Mouse (Mus musculus): Measurements from ENCODE around the gene Zfp628. TPM values are rescaled to one million over a fixed set of nuclear protein-coding genes. Genes with fewer than 3 reads are reported as not detected.
A peak's percentile ranks its signal among the peaks of the same experiment; 100 is the strongest.
"Not testable (repeated sequence)": the region's sequence is repeated elsewhere in the genome, so short reads cannot be mapped to it uniquely, and the experiment has no call there.

The Zfp628 gene
- polyA plus RNA-seq, 1 experiment from 2014 or later = 1.8 TPM

DNA sequence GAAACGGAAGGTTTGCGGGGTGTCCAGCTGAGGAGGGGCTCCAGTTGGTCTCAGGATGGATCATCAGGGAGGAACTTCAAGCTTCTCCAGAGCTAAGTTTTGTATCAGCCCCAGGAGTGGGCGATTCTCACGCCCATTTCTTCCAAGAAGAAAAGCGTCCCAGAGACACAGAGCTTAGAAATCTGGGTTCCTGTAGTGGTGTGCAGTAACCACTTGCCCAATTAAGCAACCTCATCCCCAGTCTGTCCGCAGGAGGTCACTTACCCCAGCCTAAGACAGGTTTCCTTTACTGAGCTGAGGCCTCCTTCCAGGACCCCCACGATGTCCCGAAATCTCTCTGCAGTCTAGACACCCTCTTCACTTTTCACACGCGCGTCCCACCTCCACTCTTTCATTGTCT lies 37.8 kb upstream of the Zfp628 start:
- H3K27me3 ChIP-seq (ENCODE audit: control insufficient read depth, insufficient read depth, low read length) = no peaks in the 10 kb centered on the region
- ATAC-seq (ENCODE audit: low FRiP score, low TSS enrichment) (0 out of 2 replicates have a peak, but pooled peaks have one; percentile 4), DNase-seq (ENCODE audit: low spot score) (no peak)
- H3K9ac ChIP-seq (ENCODE audit: low read length) = peak overlapping the region; percentile 72
- H3K27ac ChIP-seq (replicated peaks) = peak overlapping the region; percentile 81
- H3K36me3 ChIP-seq (ENCODE audit: control insufficient read depth, insufficient read depth, low read length) = no peaks in the 10 kb centered on the region
- no peak for TF ChIP-seq EP300 (optimal IDR thresholded peaks at IDR 0.05)
- no peak for TF ChIP-seq CTCF (IDR thresholded peaks at IDR 0.05; ENCODE audit: low read depth)
- WGBS = 9% methylated on average over 11 of the region's 11 CpGs
- H3K9me3 ChIP-seq (ENCODE audit: control insufficient read depth, low read length) = no peaks in the 10 kb centered on the region
- peak overlapping the region; percentile 52 for H3K4me3 ChIP-seq (ENCODE audit: low read depth, low read length)
- H3K4me1 ChIP-seq (replicated peaks; ENCODE audit: control insufficient read depth, insufficient read depth) = peaks cover 6% of the 10 kb centered on the region; the same call in 1 of the 2 replicates
- peak overlapping the region; percentile 78 for H3K4me2 ChIP-seq (replicated peaks; ENCODE audit: low read depth)

DNA sequence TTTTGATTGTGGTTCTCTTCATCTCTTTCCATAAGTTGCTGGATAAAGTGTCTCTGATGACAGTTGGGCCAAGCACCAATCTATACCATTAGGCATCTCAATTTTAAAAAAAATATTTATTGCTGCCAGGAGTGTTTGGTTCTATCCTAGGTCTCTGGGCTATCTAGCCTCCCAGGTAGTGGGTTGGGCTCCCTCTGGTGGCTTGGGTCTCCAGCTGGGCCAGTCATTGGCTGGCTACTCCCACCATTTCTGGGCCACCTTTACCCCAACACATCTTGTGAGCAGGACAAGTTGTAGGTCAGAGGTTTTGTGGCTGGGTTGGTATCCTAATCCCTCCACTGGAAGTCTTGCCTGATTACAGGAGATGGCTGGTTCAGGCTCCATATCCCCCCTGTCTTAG lies 36.8 kb upstream of the Zfp628 start:
- peaks cover 6% of the 10 kb centered on the region; the same call in 1 of the 2 replicates for H3K4me1 ChIP-seq (replicated peaks; ENCODE audit: control insufficient read depth, insufficient read depth)
- peak; percentile 51 for TF ChIP-seq CTCF (IDR thresholded peaks at IDR 0.05; ENCODE audit: low read depth)
- no peak for TF ChIP-seq EP300 (optimal IDR thresholded peaks at IDR 0.05)
- H3K36me3 ChIP-seq (ENCODE audit: control insufficient read depth, insufficient read depth, low read length) = no peaks in the 10 kb centered on the region
- no peak overlapping the region for H3K9ac ChIP-seq (ENCODE audit: low read length)
- no peak for DNase-seq (ENCODE audit: low spot score)
- H3K4me2 ChIP-seq (replicated peaks; ENCODE audit: low read depth) = peak overlapping the region; percentile 78; the same call in 1 of the 2 replicates
- no peaks in the 10 kb centered on the region for H3K9me3 ChIP-seq (ENCODE audit: control insufficient read depth, low read length)
- no peaks in the 10 kb centered on the region for H3K27me3 ChIP-seq (ENCODE audit: control insufficient read depth, insufficient read depth, low read length)
- no peak for ATAC-seq (ENCODE audit: low FRiP score, low TSS enrichment)
- H3K27ac ChIP-seq (replicated peaks) = no peak overlapping the region
- no peak overlapping the region for H3K4me3 ChIP-seq (ENCODE audit: low read depth, low read length)

DNA sequence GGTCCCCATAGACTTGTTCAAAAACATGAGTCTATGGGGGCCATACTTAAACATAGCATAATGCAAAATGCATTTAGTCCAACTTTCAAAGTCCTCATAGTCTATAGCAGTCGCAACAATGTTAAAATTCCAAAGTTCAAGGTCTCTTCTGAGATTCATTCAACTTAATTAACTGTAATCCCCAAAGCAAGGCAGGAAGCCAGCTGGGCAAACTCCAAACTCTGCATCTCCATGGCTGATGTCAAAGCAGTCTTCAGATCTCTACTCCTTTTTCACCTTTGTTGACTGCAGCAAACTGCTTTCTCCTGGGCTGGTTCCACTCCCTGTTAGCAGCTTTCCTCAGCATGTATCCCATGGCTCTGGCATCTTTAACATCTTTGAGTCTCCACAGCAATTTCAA lies 36.0 kb upstream of the Zfp628 start:
- H3K27ac ChIP-seq (replicated peaks); H3K36me3 ChIP-seq (ENCODE audit: control insufficient read depth, insufficient read depth, low read length); H3K4me1 ChIP-seq (replicated peaks; ENCODE audit: control insufficient read depth, insufficient read depth); H3K4me3 ChIP-seq (ENCODE audit: low read depth, low read length); DNase-seq (ENCODE audit: low spot score); ATAC-seq (ENCODE audit: low FRiP score, low TSS enrichment); H3K4me2 ChIP-seq (replicated peaks; ENCODE audit: low read depth); H3K9ac ChIP-seq (ENCODE audit: low read length); H3K27me3 ChIP-seq (ENCODE audit: control insufficient read depth, insufficient read depth, low read length); H3K9me3 ChIP-seq (ENCODE audit: control insufficient read depth, low read length): not testable (repeated sequence)
- 79% methylated on average over 1 of the region's 1 CpGs for WGBS

DNA sequence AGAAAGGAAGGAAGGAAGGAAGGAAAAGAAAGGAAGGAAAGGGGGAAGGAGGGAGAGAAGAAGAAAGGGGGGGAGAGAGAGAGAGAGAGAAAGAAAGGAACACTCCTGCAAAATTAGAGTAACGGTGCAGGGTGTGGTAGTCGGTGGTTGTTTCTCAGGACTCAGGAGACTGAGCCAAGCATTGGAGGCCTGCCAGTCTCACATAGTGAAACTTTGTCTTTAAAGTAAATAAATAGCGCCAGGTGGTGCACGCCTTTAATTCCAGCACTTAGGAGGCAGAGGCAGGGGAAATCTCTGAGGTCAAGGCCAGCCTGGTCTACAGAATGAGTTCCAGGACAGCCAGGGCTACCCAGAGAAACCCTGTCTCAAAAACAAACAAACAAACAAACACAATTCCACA lies 28.3 kb upstream of the Zfp628 start:
- TF ChIP-seq CTCF (IDR thresholded peaks at IDR 0.05; ENCODE audit: low read depth) (no peak), EP300 (optimal IDR thresholded peaks at IDR 0.05) (no peak)

DNA sequence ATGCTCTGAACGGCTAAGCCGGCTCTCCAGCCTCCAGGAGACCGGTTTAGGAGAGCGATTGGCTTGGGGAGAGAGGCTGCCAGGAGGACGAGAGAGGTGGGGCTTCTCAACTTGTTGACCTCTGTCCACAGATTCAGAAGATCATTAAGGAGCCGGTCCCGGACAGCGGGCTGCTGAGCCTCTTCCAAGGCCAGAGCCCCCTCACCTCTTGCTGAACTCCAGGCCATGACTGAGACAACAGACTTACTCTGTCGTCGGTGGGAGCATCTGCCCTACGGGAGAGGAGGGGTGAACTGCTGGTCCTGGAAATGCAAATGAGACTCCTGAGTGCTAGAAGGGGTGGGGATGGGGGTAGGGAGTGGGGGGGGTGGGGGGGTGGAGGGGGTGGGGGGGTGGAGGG lies 19.8 kb upstream of the Zfp628 start:
- Histone ChIP-seq H3K9me3 (ENCODE audit: control insufficient read depth, low read length) (no peaks in the 10 kb centered on the region), H3K36me3 (ENCODE audit: control insufficient read depth, insufficient read depth, low read length) (no peaks in the 10 kb centered on the region), H3K4me2 (replicated peaks; ENCODE audit: low read depth) (no peak overlapping the region), H3K4me1 (replicated peaks; ENCODE audit: control insufficient read depth, insufficient read depth) (0 out of 2 replicates have a peak, but pooled peaks cover 2% of the 10 kb centered on the region), H3K27ac (replicated peaks) (no peak overlapping the region), H3K4me3 (ENCODE audit: low read depth, low read length) (no peak overlapping the region), H3K9ac (ENCODE audit: low read length) (no peak overlapping the region), H3K27me3 (ENCODE audit: control insufficient read depth, insufficient read depth, low read length) (no peaks in the 10 kb centered on the region)
- TF ChIP-seq EP300 (optimal IDR thresholded peaks at IDR 0.05) (no peak), CTCF (IDR thresholded peaks at IDR 0.05; ENCODE audit: low read depth) (no peak)
- DNase-seq (ENCODE audit: low spot score) = no peak
- ATAC-seq (ENCODE audit: low FRiP score, low TSS enrichment) = no peak
- WGBS = 57% methylated on average over 10 of the region's 11 CpGs

More for the DNA sequence above, 28.3 kb upstream of the Zfp628 start:
- H3K27me3 ChIP-seq (ENCODE audit: control insufficient read depth, insufficient read depth, low read length) = no peaks in the 10 kb centered on the region
- H3K4me2 ChIP-seq (replicated peaks; ENCODE audit: low read depth) = no peak overlapping the region
- H3K27ac ChIP-seq (replicated peaks) = no peak overlapping the region
- no peak for ATAC-seq (ENCODE audit: low FRiP score, low TSS enrichment)
- H3K4me1 ChIP-seq (replicated peaks; ENCODE audit: control insufficient read depth, insufficient read depth) = no peaks in the 10 kb centered on the region
- H3K4me3 ChIP-seq (ENCODE audit: low read depth, low read length) = no peak overlapping the region
- H3K9ac ChIP-seq (ENCODE audit: low read length) = no peak overlapping the region
- no peaks in the 10 kb centered on the region for H3K9me3 ChIP-seq (ENCODE audit: control insufficient read depth, low read length)
- no peaks in the 10 kb centered on the region for H3K36me3 ChIP-seq (ENCODE audit: control insufficient read depth, insufficient read depth, low read length)
- no peak for DNase-seq (ENCODE audit: low spot score)
- 12% methylated on average over 4 of the region's 4 CpGs for WGBS

DNA sequence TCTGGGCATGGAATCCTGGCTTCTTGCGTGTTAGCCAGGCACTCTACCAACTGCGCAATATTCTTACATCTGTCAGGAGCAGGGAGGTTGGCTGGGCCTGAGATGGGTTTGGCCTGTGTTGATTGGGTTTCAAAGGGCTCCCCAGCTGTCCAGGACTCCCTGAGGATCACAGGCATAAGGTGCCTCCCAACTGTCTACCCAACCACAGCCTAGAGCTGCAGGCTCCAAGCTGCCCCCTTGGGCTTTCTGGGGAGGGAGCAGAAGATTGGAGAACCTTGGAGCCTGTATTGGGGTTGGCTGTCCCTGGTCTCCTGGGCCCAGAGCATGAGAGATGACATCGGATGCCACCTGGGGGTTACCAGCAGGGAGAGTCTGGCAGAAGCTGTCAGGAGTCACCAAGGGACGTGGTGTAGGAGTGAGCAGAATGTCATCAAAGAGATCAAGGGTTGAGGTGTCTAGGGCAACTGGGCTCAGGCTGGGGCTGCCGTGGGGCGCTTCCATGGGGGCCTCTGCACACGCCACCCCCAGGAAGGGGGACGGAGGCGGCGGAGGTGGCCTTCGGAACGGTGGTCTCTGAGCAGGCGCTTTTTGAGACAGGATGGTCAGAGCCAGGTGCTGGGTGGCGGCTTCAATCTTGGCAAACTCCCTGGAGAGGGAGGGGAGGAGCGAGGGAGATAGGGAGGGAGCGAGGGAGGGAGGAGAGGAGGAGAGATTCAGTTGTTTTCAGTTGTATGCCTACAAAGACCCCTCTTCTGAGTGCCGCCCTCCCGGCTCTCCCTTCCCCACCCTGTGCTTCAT lies 16.0 kb upstream of the Zfp628 start:
- Histone ChIP-seq H3K9ac (ENCODE audit: low read length) (peak overlapping the region; percentile 13; the same call in 1 of the 2 replicates), H3K36me3 (ENCODE audit: control insufficient read depth, insufficient read depth, low read length) (no peaks in the 10 kb centered on the region), H3K4me1 (replicated peaks; ENCODE audit: control insufficient read depth, insufficient read depth) (0 out of 2 replicates have a peak, but pooled peaks cover 2% of the 10 kb centered on the region), H3K4me2 (replicated peaks; ENCODE audit: low read depth) (peak overlapping the region; percentile 48), H3K9me3 (ENCODE audit: control insufficient read depth, low read length) (no peaks in the 10 kb centered on the region), H3K4me3 (ENCODE audit: low read depth, low read length) (peak overlapping the region; percentile 22), H3K27me3 (ENCODE audit: control insufficient read depth, insufficient read depth, low read length) (no peaks in the 10 kb centered on the region), H3K27ac (replicated peaks) (no peak overlapping the region)
- no peak for DNase-seq (ENCODE audit: low spot score)
- ATAC-seq (ENCODE audit: low FRiP score, low TSS enrichment) = peak; percentile 39; the same call in 1 of the 2 replicates
- 20% methylated on average over 18 of the region's 18 CpGs for WGBS
- TF ChIP-seq CTCF (IDR thresholded peaks at IDR 0.05; ENCODE audit: low read depth) (no peak), EP300 (optimal IDR thresholded peaks at IDR 0.05) (no peak)
